Mouse (Mus musculus): ENCODE measurements around the gene Srbd1. TPM values are rescaled to one million over a fixed set of nuclear protein-coding genes. Genes with fewer than 3 reads are reported as not detected.

Srbd1 gene
- polyA plus RNA-seq, 1 experiment = 6.1 TPM

DNA sequence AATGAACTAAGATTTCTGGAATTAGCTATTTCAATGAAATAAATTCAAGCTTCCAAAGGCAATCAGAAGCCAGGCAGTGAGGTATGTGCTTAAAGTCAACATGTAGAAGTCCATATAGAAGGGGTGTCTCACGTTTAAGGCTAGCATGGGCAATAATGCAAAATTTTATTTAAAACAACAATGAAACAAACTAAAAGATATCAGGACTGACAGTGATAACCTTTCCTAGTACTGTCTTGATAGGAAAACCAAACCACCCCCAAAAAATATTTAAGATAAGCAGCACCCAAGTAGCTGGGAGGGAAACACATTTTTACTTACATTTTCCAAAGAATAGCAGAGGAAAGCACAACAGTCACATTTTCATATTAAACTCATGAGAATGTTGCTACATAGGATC is 115.8 kb downstream of the Srbd1 start:
- Histone ChIP-seq H3K36me3 (ENCODE audit: control insufficient read depth, insufficient read depth) (no peaks in the 10 kb centered on the region), H3K27me3 (ENCODE audit: control insufficient read depth, insufficient read depth, insufficient read length) (no peaks in the 10 kb centered on the region), H3K79me2 (ENCODE audit: control insufficient read depth, insufficient read depth) (no peaks in the 10 kb centered on the region), H3ac (ENCODE audit: control insufficient read depth, insufficient read length) (no peak overlapping the region), H3K4me3 (no peak overlapping the region), H3K4me2 (ENCODE audit: low read depth) (no peak overlapping the region)
- no peak for TF ChIP-seq TCF3 (IDR thresholded peaks at IDR 0.05; ENCODE audit: insufficient read length, low read depth)

GRCm38 (mm10) chr17:86027577-86028199 is 117.3 kb downstream of the Srbd1 start:
- Histone ChIP-seq H3K4me3 (no peak overlapping the region), H3ac (ENCODE audit: control insufficient read depth, insufficient read length) (no peak overlapping the region)

GRCm38 (mm10) chr17:86024589-86024988 is 120.4 kb downstream of the Srbd1 start:
- Histone ChIP-seq H3K79me2 (ENCODE audit: control insufficient read depth, insufficient read depth) (no peaks in the 10 kb centered on the region), H3K27me3 (ENCODE audit: control insufficient read depth, insufficient read depth, insufficient read length) (no peaks in the 10 kb centered on the region), H3K36me3 (ENCODE audit: control insufficient read depth, insufficient read depth) (no peaks in the 10 kb centered on the region), H3K4me2 (ENCODE audit: low read depth) (no peak overlapping the region), H3K4me3 (no peak overlapping the region), H3ac (ENCODE audit: control insufficient read depth, insufficient read length) (no peak overlapping the region)
- TF ChIP-seq SRF (IDR thresholded peaks at IDR 0.05; ENCODE audit: control insufficient read depth, insufficient read length, low read depth) (no peak), POLR2A (IDR thresholded peaks at IDR 0.05; ENCODE audit: insufficient read length, low read depth) (no peak), CEBPB (IDR thresholded peaks at IDR 0.05; ENCODE audit: insufficient read depth, poor library complexity, severe bottlenecking) (no peak), MYOD1 (IDR thresholded peaks at IDR 0.05; ENCODE audit: control insufficient read depth in 1 of 3, insufficient read length in 2 of 3, low read depth in 2 of 3) (no peak), TCF3 (IDR thresholded peaks at IDR 0.05; ENCODE audit: insufficient read length, low read depth) (no peak), POLR2AphosphoS2 (IDR thresholded peaks at IDR 0.05; ENCODE audit: insufficient read length, low read depth) (no peak), USF1 (IDR thresholded peaks at IDR 0.05; ENCODE audit: low read depth) (no peak), REST (IDR thresholded peaks at IDR 0.05; ENCODE audit: insufficient read depth, insufficient read length) (no peak), MYOG (IDR thresholded peaks at IDR 0.05; ENCODE audit: control insufficient read depth in 1 of 3, insufficient read depth in 1 of 3, insufficient read length in 2 of 3, low read depth in 2 of 3) (no peak), E2F4 (IDR thresholded peaks at IDR 0.05; ENCODE audit: insufficient read depth) (no peak), MAX (IDR thresholded peaks at IDR 0.05; ENCODE audit: low read depth) (no peak), TCF12 (IDR thresholded peaks at IDR 0.05; ENCODE audit: insufficient read depth, poor library complexity, severe bottlenecking) (no peak)

More at GRCm38 (mm10) chr17:86027577-86028199, 117.3 kb downstream of the Srbd1 start:
- Histone ChIP-seq H3K36me3 (ENCODE audit: control insufficient read depth, insufficient read depth) (no peaks in the 10 kb centered on the region), H3K79me2 (ENCODE audit: control insufficient read depth, insufficient read depth) (no peaks in the 10 kb centered on the region), H3K27me3 (ENCODE audit: control insufficient read depth, insufficient read depth, insufficient read length) (no peaks in the 10 kb centered on the region), H3K4me2 (ENCODE audit: low read depth) (no peak overlapping the region)
- TF ChIP-seq USF1 (IDR thresholded peaks at IDR 0.05; ENCODE audit: low read depth) (no peak), MAX (IDR thresholded peaks at IDR 0.05; ENCODE audit: low read depth) (no peak)

DNA sequence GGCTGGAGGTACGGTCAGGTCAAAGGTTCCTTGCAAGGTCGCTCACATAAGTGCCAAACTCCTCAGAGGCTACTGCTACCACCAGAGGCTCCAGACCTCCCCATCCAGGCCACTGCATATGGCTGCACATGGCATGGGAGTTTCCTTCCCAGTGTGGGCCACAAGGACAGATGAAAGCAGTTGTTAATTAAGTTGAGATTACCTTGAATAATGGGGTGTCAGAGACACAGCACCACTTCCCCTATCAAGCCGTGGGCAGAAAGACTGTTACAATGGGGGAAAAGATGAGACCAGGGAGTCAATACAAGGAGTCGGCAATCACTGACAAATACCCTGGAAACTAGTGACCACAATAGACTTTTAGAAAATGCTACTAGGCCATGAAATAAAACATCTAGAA is 122.6 kb downstream of the Srbd1 start:
- no peaks in the 10 kb centered on the region for H3K36me3 ChIP-seq (ENCODE audit: control insufficient read depth, insufficient read depth)
- no peak overlapping the region for H3K4me2 ChIP-seq (ENCODE audit: low read depth)
- no peaks in the 10 kb centered on the region for H3K27me3 ChIP-seq (ENCODE audit: control insufficient read depth, insufficient read depth, insufficient read length)
- no peak overlapping the region for H3K4me3 ChIP-seq
- TF ChIP-seq USF1 (IDR thresholded peaks at IDR 0.05; ENCODE audit: low read depth) (no peak), MYOD1 (IDR thresholded peaks at IDR 0.05; ENCODE audit: control insufficient read depth in 1 of 3, insufficient read length in 2 of 3, low read depth in 2 of 3) (no peak), E2F4 (IDR thresholded peaks at IDR 0.05; ENCODE audit: insufficient read depth) (no peak), POLR2AphosphoS2 (IDR thresholded peaks at IDR 0.05; ENCODE audit: insufficient read length, low read depth) (no peak), MAX (IDR thresholded peaks at IDR 0.05; ENCODE audit: low read depth) (no peak)
- H3K79me2 ChIP-seq (ENCODE audit: control insufficient read depth, insufficient read depth) = no peaks in the 10 kb centered on the region
- no peak overlapping the region for H3ac ChIP-seq (ENCODE audit: control insufficient read depth, insufficient read length)

- H3K36me3 ChIP-seq (ENCODE audit: control insufficient read depth, insufficient read depth) = no peaks in the 10 kb centered on the region
Observed at GRCm38 (mm10) chr17:86021815-86022214, 123.2 kb downstream of the Srbd1 start.

More at GRCm38 (mm10) chr17:86021815-86022214, 123.2 kb downstream of the Srbd1 start:
- Histone ChIP-seq H3K79me2 (ENCODE audit: control insufficient read depth, insufficient read depth) (no peaks in the 10 kb centered on the region), H3K4me3 (no peak overlapping the region), H3K4me2 (ENCODE audit: low read depth) (no peak overlapping the region), H3ac (ENCODE audit: control insufficient read depth, insufficient read length) (no peak overlapping the region), H3K27me3 (ENCODE audit: control insufficient read depth, insufficient read depth, insufficient read length) (no peaks in the 10 kb centered on the region)
- TF ChIP-seq POLR2A (IDR thresholded peaks at IDR 0.05; ENCODE audit: insufficient read length, low read depth) (no peak), TCF3 (IDR thresholded peaks at IDR 0.05; ENCODE audit: insufficient read length, low read depth) (no peak), POLR2AphosphoS2 (IDR thresholded peaks at IDR 0.05; ENCODE audit: insufficient read length, low read depth) (no peak), MYOG (IDR thresholded peaks at IDR 0.05; ENCODE audit: control insufficient read depth in 1 of 3, insufficient read depth in 1 of 3, insufficient read length in 2 of 3, low read depth in 2 of 3) (no peak), SRF (IDR thresholded peaks at IDR 0.05; ENCODE audit: control insufficient read depth, insufficient read length, low read depth) (no peak), TCF12 (IDR thresholded peaks at IDR 0.05; ENCODE audit: insufficient read depth, poor library complexity, severe bottlenecking) (no peak), MAX (IDR thresholded peaks at IDR 0.05; ENCODE audit: low read depth) (no peak), REST (IDR thresholded peaks at IDR 0.05; ENCODE audit: insufficient read depth, insufficient read length) (no peak), E2F4 (IDR thresholded peaks at IDR 0.05; ENCODE audit: insufficient read depth) (no peak), USF1 (IDR thresholded peaks at IDR 0.05; ENCODE audit: low read depth) (no peak), CEBPB (IDR thresholded peaks at IDR 0.05; ENCODE audit: insufficient read depth, poor library complexity, severe bottlenecking) (no peak), MYOD1 (IDR thresholded peaks at IDR 0.05; ENCODE audit: control insufficient read depth in 1 of 3, insufficient read length in 2 of 3, low read depth in 2 of 3) (no peak)
